Mouse (Mus musculus) mouse embryonic stem cell (cell line): Measurements from ENCODE around the gene Vav1.

Experiments used
- in situ Hi-C, 2 experiments: fragments of 300-500 bp; cut with MboI; formaldehyde crosslinking; loops; 1 replicate in 1 of 2; 3 replicates in 1 of 2; pipeline ENCODE4 v1.14.3; 2019 to 2020; ENCODE audit warnings: low sequenced_read_pairs in 2 of 2, low pct_unique_long_range_greater_than_20kb in 1 of 2, mixed read lengths in 1 of 2; ENCODE audit not compliant: unreplicated experiment in 1 of 2

Gene Vav1

DNA sequence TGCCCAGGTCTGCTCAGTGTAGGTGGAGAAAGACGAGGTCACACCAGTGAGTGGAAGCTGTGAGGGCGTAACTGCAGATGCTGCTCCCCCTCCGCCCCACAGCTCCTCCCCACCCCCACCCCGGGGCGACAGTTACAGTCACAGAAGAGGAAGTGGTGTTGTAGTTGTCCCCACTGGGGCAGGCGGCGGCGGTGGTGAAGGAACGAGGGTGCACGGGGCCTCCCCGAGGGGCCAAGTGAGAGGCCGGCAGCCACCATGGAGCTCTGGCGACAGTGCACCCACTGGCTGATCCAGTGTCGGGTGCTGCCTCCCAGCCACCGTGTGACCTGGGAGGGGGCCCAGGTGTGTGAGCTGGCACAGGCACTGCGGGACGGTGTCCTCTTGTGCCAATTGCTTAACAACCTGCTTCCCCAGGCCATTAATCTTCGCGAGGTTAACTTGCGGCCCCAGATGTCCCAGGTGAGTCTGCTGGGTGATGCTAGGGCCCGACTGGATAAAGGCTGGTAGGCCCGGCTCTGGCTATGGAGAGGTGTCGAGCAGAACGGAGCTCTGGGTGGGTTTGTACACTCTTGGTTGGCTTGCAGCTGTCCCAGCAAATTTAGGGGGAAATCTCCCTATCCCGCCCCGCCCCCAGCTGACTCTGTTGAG lies at the start of gene Vav1:
Vav1 (plus strand) TSS at position 158 of the 648 bp plus-strand sequence.
- in situ Hi-C loops, result no loop called here

GRCm38 (mm10) chr17:57229851-57230727 lies 48.8 kb upstream of the Vav1 start:
- in situ Hi-C loops, result no loop called here

GRCm38 (mm10) chr17:57230728-57231125 lies 48.2 kb upstream of the Vav1 start:
- in situ Hi-C loops, result no loop called here

- in situ Hi-C loops, result no loop called here
Measured at GRCm38 (mm10) chr17:57231321-57231771, 47.6 kb upstream of the Vav1 start.

DNA sequence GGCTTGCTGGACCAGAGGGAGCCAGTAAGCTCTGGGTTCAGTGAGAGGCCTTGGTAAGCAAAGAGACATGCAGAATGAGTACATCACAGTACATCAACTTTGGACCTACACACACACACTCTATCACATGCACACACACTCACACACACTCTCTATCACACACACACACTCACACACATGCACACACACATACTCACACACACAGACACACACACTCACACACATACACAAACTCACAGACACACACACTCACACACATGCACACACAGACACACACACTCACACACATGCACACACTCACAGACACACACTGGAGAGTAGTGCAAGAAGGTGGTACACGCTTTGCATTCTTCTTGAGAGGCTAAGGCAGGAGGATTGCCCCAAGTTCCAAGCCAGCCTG lies 46.7 kb upstream of the Vav1 start:
- in situ Hi-C loops, result no loop called here

GRCm38 (mm10) chr17:57233038-57233437 lies 45.9 kb upstream of the Vav1 start:
- in situ Hi-C loops, result no loop called here

GRCm38 (mm10) chr17:57234254-57234928 lies 44.5 kb upstream of the Vav1 start:
- in situ Hi-C loops, result no loop called here

DNA sequence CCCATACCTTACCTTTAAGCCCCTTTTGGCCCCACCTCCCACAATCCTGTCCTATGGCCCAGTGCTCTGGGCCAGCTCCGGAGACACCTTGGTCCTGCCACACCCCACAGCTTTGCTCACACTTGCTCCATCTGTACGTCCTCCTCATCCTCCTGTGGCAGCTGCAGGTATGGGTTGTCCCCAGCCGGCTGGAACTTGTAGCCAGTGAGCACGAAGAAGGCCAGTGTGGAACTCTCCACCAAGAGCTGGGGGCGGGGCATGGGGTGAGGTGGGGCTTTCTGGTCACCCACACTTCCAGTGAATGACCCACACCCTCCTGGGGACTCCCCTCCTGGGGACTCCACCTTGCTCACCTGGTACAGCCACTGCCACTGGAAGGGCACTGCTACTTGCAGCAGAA lies 43.1 kb upstream of the Vav1 start:
- in situ Hi-C loops, result no loop called here

GRCm38 (mm10) chr17:57237181-57237580 lies 41.7 kb upstream of the Vav1 start:
- in situ Hi-C loops, result no loop called here

GRCm38 (mm10) chr17:57243650-57244370 lies 35.1 kb upstream of the Vav1 start:
- in situ Hi-C loops, result no loop called here

DNA sequence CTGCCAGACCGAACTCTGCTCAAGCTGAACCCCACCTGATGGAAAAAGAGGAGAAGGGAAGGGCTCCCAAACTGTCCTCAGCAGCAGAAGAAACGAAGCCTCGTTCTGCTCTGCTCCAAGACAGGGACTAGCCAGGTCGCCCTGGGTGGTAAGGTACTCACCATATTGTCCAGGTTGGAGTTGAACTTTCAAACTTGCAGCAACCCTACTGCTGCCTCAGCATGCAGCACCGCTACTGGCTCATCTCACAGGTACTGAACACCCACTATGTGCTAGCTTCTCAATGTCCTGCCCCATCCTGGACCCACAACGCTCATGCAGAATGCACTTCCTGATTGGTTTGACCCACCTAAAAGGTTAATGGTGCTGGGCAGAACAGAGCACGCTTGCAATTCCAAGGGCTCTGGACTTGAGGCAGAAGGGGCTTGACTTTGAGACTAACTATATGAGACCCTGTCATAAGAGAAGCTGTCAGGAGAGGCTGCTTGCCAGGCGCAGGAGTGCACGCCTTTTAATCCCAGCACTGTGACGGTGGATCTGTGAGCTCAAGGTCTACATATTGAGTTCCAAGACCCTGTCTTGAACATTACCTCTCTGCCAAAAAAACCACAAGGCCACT lies 33.5 kb upstream of the Vav1 start:
- in situ Hi-C loops, result no loop called here

DNA sequence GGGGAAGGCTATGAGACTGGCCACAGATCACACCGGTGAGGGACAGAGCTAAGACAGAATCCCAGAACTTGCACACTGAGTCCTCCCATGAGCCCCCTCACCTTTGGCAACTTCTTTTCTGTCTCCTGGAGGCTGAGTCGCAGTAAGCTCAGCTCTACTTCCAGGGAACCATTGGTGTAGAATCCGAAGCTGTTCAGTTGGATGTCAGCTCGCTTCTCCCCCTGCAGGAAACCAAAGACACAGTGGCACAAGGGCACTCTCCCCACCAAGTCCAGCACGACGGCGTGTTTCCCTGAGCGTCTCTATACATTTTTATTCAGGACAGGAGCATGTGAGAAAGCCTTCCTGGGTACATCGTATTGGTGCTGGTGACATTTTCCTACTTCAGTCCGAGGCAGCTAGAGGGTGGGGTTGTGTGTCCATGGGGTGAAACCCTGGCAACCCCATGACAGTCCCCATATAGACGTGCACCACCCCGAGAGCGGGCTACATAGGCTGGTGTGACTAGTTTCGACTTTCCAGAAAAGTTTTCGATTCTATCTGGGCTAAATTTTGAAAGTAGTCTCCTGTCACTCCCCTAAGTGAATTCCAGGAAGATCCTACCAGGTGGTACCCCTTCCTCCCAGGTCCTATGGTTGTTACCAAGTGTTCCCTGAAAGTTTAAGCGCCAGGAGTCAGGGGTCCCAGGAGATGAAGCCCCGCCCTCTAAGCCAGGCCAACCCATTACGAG lies 32.1 kb upstream of the Vav1 start:
- in situ Hi-C loops, result no loop called here

- in situ Hi-C loops, result no loop called here
Measured at GRCm38 (mm10) chr17:57247393-57248200, 31.3 kb upstream of the Vav1 start.

- in situ Hi-C loops, result no loop called here
Measured at GRCm38 (mm10) chr17:57248201-57248699, 30.6 kb upstream of the Vav1 start, which contains the start of gene Gpr108. Gpr108 (minus strand) TSS chr17:57248446.

DNA sequence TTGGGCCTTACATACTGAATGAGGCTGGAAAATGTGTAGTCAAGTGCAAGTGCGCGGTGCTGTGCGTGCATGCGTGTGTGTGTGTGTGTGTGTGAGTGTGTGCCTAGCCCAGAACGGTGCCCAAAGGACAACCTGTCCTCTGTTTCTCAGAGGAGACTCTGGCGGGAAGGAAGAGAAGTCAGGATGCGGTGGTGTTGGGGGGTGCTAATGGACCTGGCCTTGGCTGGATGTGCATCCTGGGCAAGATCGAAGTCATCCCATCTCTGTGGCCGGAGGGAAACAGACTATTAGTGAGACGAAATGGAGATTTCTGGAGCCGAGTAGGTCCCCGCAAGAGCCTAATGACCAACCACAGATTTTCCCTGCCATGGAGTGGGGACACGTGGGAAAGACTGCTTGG lies 30.1 kb upstream of the Vav1 start:
- in situ Hi-C loops, result no loop called here

DNA sequence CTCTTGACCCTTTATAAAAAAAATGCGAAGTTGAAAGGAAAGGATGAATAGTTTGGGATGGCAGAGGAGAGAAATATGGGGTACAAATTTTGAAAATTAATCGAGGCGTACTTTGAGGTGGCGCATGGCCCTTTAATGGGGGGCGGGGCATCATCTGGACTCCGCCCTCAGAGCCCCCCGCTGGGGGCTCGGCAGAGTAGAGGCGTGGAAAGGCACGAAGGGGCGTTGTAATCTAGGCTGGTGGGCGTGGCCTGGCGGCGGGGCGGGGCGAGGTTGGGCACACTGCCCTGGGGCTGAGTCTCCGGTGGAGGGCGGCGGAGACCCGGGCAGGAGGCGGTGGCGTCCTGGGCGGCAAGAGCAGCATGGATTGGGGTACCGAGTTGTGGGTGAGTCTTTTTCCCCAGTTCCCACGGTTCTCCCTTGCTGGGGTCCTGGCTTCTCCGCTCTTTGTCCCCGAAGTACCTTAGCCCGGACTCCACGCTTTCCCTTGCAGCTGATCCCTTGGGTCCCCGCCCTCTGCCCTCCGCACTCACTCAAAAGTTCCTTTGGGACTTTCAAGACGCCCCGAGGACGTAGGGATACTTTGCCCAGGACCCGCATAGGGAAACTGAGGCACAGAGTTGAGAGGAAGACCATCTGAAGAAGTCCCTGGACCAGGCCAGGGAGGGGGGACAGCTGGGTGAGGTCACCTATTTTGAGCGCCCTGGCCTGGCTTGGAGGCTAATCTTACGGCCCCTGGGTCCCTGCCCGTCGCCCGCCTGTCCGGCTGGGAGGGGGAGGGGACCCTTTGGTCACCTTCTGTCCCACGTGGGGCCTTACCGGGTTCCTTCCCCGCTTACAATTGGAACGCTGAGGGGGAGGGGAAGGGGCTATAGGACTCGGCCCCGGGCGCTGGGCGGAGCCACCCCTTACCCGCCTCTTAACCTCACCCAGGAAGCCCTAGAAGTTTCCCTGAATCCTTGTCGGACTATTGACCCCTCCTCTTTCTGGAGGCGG lies 29.4 kb upstream of the Vav1 start, which contains the start of gene Trip10:
Trip10 (plus strand) TSS at position 270 of the 996 bp plus-strand sequence.
- in situ Hi-C loops, result no loop called here
